In the genomic region with DNA sequence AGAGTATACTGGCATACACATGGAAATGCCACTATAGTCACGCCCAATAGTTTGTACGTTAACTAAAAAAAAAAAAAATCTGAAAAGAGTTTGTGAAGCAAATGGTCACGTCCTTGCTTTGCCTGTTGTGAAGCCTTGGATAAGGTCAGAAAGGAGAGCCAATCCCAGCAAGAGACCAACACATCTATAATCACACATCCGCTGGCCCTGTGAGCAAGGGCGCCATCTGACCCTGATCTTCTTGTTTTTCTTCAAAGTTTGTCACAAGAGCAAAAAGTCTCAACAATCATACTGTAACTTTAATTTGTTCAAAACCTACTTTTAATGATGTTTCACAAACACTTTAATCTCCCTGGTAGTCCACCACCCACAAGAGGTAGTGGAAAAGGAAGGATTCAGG, we compare ENCODE assay signal across 40 mouse cellular contexts. TPM values are rescaled to one million over a fixed set of nuclear protein-coding genes. Genes with fewer than 3 reads are reported as not detected.
"Had no signal": no experiment of that assay in that cellular context is flagged by ENCODE, and none has a peak within 500 bp of the region (broad histone marks: within the 10 kb centered on the region; RNA-seq: fewer than 3 reads in every experiment).

No protein-coding gene starts in this region.

- DNase-seq: left cerebral cortex, postnatal 4 days; liver; liver, embryonic 13.5 days; liver, postnatal 0 days; lung, adult 18-20 months; lung, adult 2 months; lung, embryonic 14.5 days; lung, postnatal 10 days; lung, postnatal 14 days; lung, postnatal 36 days; lung, postnatal 4 days; midbrain, embryonic 14.5 days had no signal

RNA-seq across cellular contexts. Expression of gene Stpg4, which starts 58.2 kb away (rescaled TPM):
- total RNA-seq: left cerebral cortex, postnatal 14 days; left cerebral cortex, postnatal 4 days; liver, adult 2 months; megakaryocyte, adult 5-6 weeks; megakaryocyte-erythroid progenitor cell, adult 5-6 weeks; midbrain, postnatal 0 days; monocyte, adult 5-6 weeks had no signal
- polyA plus RNA-seq: limb, embryonic 10.5 days; limb, embryonic 12.5 days; limb, embryonic 13.5 days; limb, embryonic 14.5 days; limb, embryonic 15.5 days; liver, adult 2 months; liver, embryonic 11.5 days; liver, embryonic 12.5 days; liver, embryonic 13.5 days; liver, embryonic 14.5 days; liver, embryonic 15.5 days; liver, embryonic 16.5 days; liver, postnatal 0 days; lung, adult 2 months; lung, embryonic 14.5 days; lung, embryonic 15.5 days; lung, embryonic 16.5 days; lung, postnatal 0 days; macrophage; midbrain, embryonic 10.5 days; midbrain, embryonic 11.5 days; midbrain, embryonic 12.5 days; midbrain, embryonic 13.5 days; midbrain, embryonic 14.5 days; midbrain, embryonic 16.5 days; myocyte; neural tube, embryonic 11.5 days; neural tube, embryonic 12.5 days had no signal
